Mouse (Mus musculus): ENCODE measurements around the gene Kcnn3.

DNA sequence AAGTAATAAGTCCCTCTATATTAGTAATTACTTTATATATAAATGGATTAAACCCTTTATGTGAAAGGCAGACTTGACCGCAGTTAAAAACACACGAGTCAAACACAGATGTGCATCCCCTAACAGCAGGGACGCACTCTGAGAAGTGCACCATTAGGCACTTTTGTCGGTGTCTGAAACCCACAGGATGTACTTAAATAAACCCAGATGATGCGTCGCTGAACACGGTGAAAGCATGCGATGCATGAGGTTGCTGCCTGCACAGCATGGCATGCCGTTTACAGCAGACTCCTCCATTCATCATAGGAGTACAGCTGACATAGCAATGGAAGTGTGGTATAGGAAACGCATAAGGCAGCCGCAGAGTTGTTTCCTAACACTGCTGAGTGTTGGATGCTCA lies 180.5 kb downstream of the Kcnn3 start:
- TF ChIP-seq CTCF (IDR thresholded peaks at IDR 0.05; ENCODE audit: control insufficient read depth, insufficient read depth, low read length) (no peak), POLR2A (IDR thresholded peaks at IDR 0.05; ENCODE audit: borderline replicate concordance, control insufficient read depth, low read depth, low read length) (no peak)
